ENCODE assay signal across 21 mouse cellular contexts in genomic region chr6:12255434-12255833, GRCm38 (mm10).
A peak's percentile ranks its signal among the peaks of the same experiment; 100 is the strongest.
DNase-seq lines count a peak whose midpoint lies in the region; ATAC-seq and TF ChIP-seq lines count a peak whose summit lies in the region.
"Had no signal": no experiment of that assay in that cellular context is flagged by ENCODE, and none has a peak within 500 bp of the region (broad histone marks: within the 10 kb centered on the region; RNA-seq: fewer than 3 reads in every experiment).

No protein-coding gene starts in this region.

- 67% methylated on average over 1 of the region's 1 CpGs for WGBS in kidney, embryonic 14.5 days
- WGBS in midbrain, embryonic 14.5 days, result 38% methylated on average over 1 of the region's 1 CpGs
- 35% methylated on average over 1 of the region's 1 CpGs for whole genome bisulfite sequencing in midbrain, embryonic 13.5 days
- WGBS in midbrain, postnatal 0 days, result 51% methylated on average over 1 of the region's 1 CpGs
- 80% methylated on average over 1 of the region's 1 CpGs for WGBS in stomach, postnatal 0 days

- no peak for TF ChIP-seq EP300 in stomach, postnatal 0 days (optimal IDR thresholded peaks at IDR 0.05)

- no peak overlapping the region for H3K4me2 ChIP-seq in kidney, embryonic 14.5 days (replicated peaks; ENCODE audit: low read depth, low read length)
- no peak overlapping the region for H3K4me2 ChIP-seq in midbrain, embryonic 14.5 days (ENCODE audit: low read length)
- no peak overlapping the region for H3K4me2 ChIP-seq in midbrain, embryonic 13.5 days (replicated peaks)
- no peak overlapping the region for H3K4me2 ChIP-seq in midbrain, postnatal 0 days (ENCODE audit: low read depth, low read length, poor library complexity, severe bottlenecking)
- H3K4me2 ChIP-seq in stomach, postnatal 0 days (replicated peaks; ENCODE audit: low read depth), result no peak overlapping the region
- H3K4me2 ChIP-seq: embryonic facial prominence, embryonic 13.5 days; heart, embryonic 11.5 days; limb, embryonic 15.5 days had no signal

- TF ChIP-seq CTCF in midbrain, postnatal 0 days (IDR thresholded peaks at IDR 0.05), result peak; percentile 27; the same call in 1 of the 2 replicates
- TF ChIP-seq CTCF in stomach, postnatal 0 days (IDR thresholded peaks at IDR 0.05; ENCODE audit: low read depth), result no peak

- H3K36me3 ChIP-seq in kidney, embryonic 14.5 days (ENCODE audit: control insufficient read depth, insufficient read depth, low read length), result no peaks in the 10 kb centered on the region
- H3K36me3 ChIP-seq in midbrain, embryonic 14.5 days (ENCODE audit: control insufficient read depth, insufficient read depth, low read length), result no peaks in the 10 kb centered on the region
- H3K36me3 ChIP-seq in midbrain, embryonic 13.5 days, result no peaks in the 10 kb centered on the region
- H3K36me3 ChIP-seq in midbrain, postnatal 0 days (ENCODE audit: insufficient read depth, low read length), result no peaks in the 10 kb centered on the region
- H3K36me3 ChIP-seq in stomach, postnatal 0 days (ENCODE audit: control insufficient read depth, insufficient read depth, low read length), result no peaks in the 10 kb centered on the region
- H3K36me3 ChIP-seq: embryonic facial prominence, embryonic 13.5 days; forebrain, embryonic 10.5 days; limb, embryonic 15.5 days had no signal

- no peaks in the 10 kb centered on the region for H3K4me1 ChIP-seq in kidney, embryonic 14.5 days (ENCODE audit: control insufficient read depth, insufficient read depth, low read length)
- H3K4me1 ChIP-seq in midbrain, embryonic 14.5 days (ENCODE audit: control insufficient read depth, insufficient read depth, low read length), result peaks cover 20% of the 10 kb centered on the region
- H3K4me1 ChIP-seq in midbrain, embryonic 13.5 days (replicated peaks), result peaks cover 21% of the 10 kb centered on the region
- no peaks in the 10 kb centered on the region for H3K4me1 ChIP-seq in midbrain, postnatal 0 days (ENCODE audit: insufficient read depth, low read length)
- H3K4me1 ChIP-seq in stomach, postnatal 0 days (replicated peaks; ENCODE audit: control insufficient read depth, insufficient read depth), result no peaks in the 10 kb centered on the region
- H3K4me1 ChIP-seq: embryonic facial prominence, embryonic 13.5 days; limb, embryonic 15.5 days had no signal

- H3K4me3 ChIP-seq in kidney, embryonic 14.5 days (ENCODE audit: low read length), result no peak overlapping the region
- no peak overlapping the region for H3K4me3 ChIP-seq in midbrain, embryonic 14.5 days (replicated peaks; ENCODE audit: low read depth, low read length)
- H3K4me3 ChIP-seq in midbrain, embryonic 13.5 days (replicated peaks), result no peak overlapping the region
- no peak overlapping the region for H3K4me3 ChIP-seq in midbrain, postnatal 0 days (ENCODE audit: low read depth, low read length)
- no peak overlapping the region for H3K4me3 ChIP-seq in stomach, postnatal 0 days (ENCODE audit: low read depth, low read length)
- H3K4me3 ChIP-seq: embryonic facial prominence, embryonic 13.5 days; forebrain, embryonic 10.5 days; limb, embryonic 15.5 days; myocyte had no signal

- DNase-seq in adrenal gland, adult 2 months, result peak; percentile 11
- no peak for DNase-seq in adrenal gland, postnatal 4 days (ENCODE audit: low spot score in 2 of 2)
- no peak for DNase-seq in kidney, postnatal 36 days
- peak; percentile 15 for DNase-seq in midbrain, embryonic 14.5 days
- peak; percentile 24 for DNase-seq in midbrain, postnatal 0 days (ENCODE audit: low spot score)
- DNase-seq in stomach, postnatal 0 days (ENCODE audit: low spot score), result no peak
- DNase-seq: cerebellum, postnatal 10 days; gastrocnemius, postnatal 14 days; heart, postnatal 4 days; kidney, adult 18-20 months; liver, postnatal 0 days; right cerebral cortex, postnatal 25 days; thymus, postnatal 36 days had no signal

- no peak overlapping the region for H3K27ac ChIP-seq in kidney, embryonic 14.5 days (ENCODE audit: low read depth, low read length)
- no peak overlapping the region for H3K27ac ChIP-seq in midbrain, embryonic 14.5 days (replicated peaks; ENCODE audit: low read depth, low read length)
- H3K27ac ChIP-seq in midbrain, embryonic 13.5 days, result no peak overlapping the region
- no peak overlapping the region for H3K27ac ChIP-seq in midbrain, postnatal 0 days (ENCODE audit: low read depth, low read length)
- no peak overlapping the region for H3K27ac ChIP-seq in stomach, postnatal 0 days (replicated peaks)
- H3K27ac ChIP-seq: embryonic facial prominence, embryonic 13.5 days; forebrain, embryonic 10.5 days; limb, embryonic 15.5 days had no signal

- H3K9ac ChIP-seq in kidney, embryonic 14.5 days (ENCODE audit: low read depth, low read length), result no peak overlapping the region
- no peak overlapping the region for H3K9ac ChIP-seq in midbrain, embryonic 14.5 days (replicated peaks; ENCODE audit: low read length)
- no peak overlapping the region for H3K9ac ChIP-seq in midbrain, embryonic 13.5 days (replicated peaks)
- no peak overlapping the region for H3K9ac ChIP-seq in midbrain, postnatal 0 days (replicated peaks; ENCODE audit: low read length, poor library complexity, severe bottlenecking)
- no peak overlapping the region for H3K9ac ChIP-seq in stomach, postnatal 0 days (ENCODE audit: low read length)
- H3K9ac ChIP-seq: embryonic facial prominence, embryonic 13.5 days; limb, embryonic 15.5 days; liver, postnatal 0 days had no signal

- H3K9me3 ChIP-seq in kidney, embryonic 14.5 days (ENCODE audit: control insufficient read depth, low read length), result no peaks in the 10 kb centered on the region
- H3K9me3 ChIP-seq in midbrain, embryonic 14.5 days (ENCODE audit: control insufficient read depth, low read length), result no peaks in the 10 kb centered on the region
- 0 out of 2 replicates have a peak, but pooled peaks cover 3% of the 10 kb centered on the region for H3K9me3 ChIP-seq in midbrain, embryonic 13.5 days
- H3K9me3 ChIP-seq in midbrain, postnatal 0 days (ENCODE audit: low read length), result no peaks in the 10 kb centered on the region
- H3K9me3 ChIP-seq in stomach, postnatal 0 days (ENCODE audit: control insufficient read depth, low read length), result no peaks in the 10 kb centered on the region
- H3K9me3 ChIP-seq: embryonic facial prominence, embryonic 13.5 days; forebrain, embryonic 10.5 days; limb, embryonic 15.5 days had no signal

- H3K27me3 ChIP-seq in kidney, embryonic 14.5 days (ENCODE audit: control insufficient read depth, insufficient read depth, low read length), result no peaks in the 10 kb centered on the region
- H3K27me3 ChIP-seq in midbrain, embryonic 14.5 days (ENCODE audit: control insufficient read depth, insufficient read depth, low read length), result no peaks in the 10 kb centered on the region
- no peaks in the 10 kb centered on the region for H3K27me3 ChIP-seq in midbrain, embryonic 13.5 days
- H3K27me3 ChIP-seq in midbrain, postnatal 0 days (ENCODE audit: insufficient read depth, low read length), result no peaks in the 10 kb centered on the region
- H3K27me3 ChIP-seq in stomach, postnatal 0 days (ENCODE audit: control insufficient read depth, insufficient read depth, low read length), result no peaks in the 10 kb centered on the region
- H3K27me3 ChIP-seq: embryonic facial prominence, embryonic 13.5 days; limb, embryonic 15.5 days had no signal

- peak; percentile 81; the same call in 1 of the 2 replicates for ATAC-seq in kidney, embryonic 14.5 days (ENCODE audit: low FRiP score, low TSS enrichment)
- ATAC-seq in midbrain, embryonic 14.5 days (ENCODE audit: low FRiP score, low TSS enrichment), result no peak
- ATAC-seq in midbrain, embryonic 13.5 days, result no peak
- ATAC-seq in midbrain, postnatal 0 days (ENCODE audit: low FRiP score), result peak; percentile 55; the same call in 1 of the 2 replicates
- ATAC-seq in stomach, postnatal 0 days (ENCODE audit: low FRiP score, low TSS enrichment), result no peak
- ATAC-seq: liver, postnatal 0 days; Patski had no signal

Comparison
In these comparisons a context has a peak if more than half of its experiments do, and no peak if none do; other contexts are left out.
1. DNase-seq: peak in adrenal gland, adult 2 months (single experiment), midbrain, embryonic 14.5 days (single experiment) and midbrain, postnatal 0 days (single experiment); none in adrenal gland, postnatal 4 days (0 of 2), kidney, postnatal 36 days (0 of 2) and stomach, postnatal 0 days (single experiment).
2. ATAC-seq: peak in kidney, embryonic 14.5 days (single experiment) and midbrain, postnatal 0 days (single experiment); none in midbrain, embryonic 14.5 days (single experiment), midbrain, embryonic 13.5 days (single experiment) and stomach, postnatal 0 days (single experiment).